Mouse (Mus musculus) cerebellum, adult 11-12 months (tissue): ENCODE results near the gene Snx12.

ENCODE experiments used
- DNase-seq: peaks from one replicate; pipeline ENCODE4 v3.0.0; 2022

Gene Snx12

DNA sequence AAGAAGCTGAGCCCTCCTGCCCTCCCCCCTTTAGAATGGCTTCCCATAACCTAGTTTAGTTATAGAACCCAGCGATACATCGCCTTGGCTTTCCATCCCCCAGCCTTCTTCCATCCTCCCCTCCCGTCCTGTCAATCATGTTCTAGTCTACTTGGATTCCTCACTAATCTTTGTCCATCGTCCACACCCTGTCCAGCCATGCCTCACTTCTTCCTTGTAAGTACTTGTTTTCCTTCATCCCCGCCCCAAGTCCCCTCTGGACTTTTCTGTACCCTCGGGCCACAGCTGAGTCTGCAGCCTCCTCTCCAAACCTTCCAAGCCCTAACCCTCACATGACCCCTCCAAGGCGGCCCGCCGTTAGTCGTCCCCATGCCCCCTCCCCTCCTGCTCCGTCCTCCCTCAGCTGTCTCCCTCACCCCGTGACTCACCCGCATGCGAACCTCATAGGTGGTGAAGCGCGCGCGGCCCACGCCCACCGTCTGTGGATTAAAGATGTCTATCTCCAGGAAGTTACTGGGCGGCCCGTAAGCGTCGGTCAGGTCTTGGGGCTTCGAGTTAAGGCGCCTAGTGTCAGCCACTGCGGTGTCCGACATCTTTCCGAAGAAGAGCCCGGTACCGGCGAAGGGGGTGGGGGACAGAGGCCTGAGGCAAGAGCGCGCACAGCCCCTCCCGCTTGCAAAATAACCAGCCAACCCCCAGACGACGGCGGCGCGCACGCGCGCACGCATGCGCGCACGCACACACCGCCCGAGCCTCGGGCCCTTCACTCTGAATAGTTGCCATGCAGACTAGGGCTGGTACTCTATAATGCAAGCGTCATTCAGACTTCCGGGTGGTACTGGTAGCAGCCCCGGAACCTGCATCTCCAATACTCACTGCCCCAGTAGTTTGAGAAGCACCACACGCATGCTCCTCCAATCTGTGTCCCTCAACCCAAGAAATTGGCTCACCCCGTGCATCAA is at the start of gene Snx12:
Gene Snx12, minus strand, starts transcription at position 730 of the 962 bp plus-strand sequence.
- DNase-seq: peak; percentile 93

DNA sequence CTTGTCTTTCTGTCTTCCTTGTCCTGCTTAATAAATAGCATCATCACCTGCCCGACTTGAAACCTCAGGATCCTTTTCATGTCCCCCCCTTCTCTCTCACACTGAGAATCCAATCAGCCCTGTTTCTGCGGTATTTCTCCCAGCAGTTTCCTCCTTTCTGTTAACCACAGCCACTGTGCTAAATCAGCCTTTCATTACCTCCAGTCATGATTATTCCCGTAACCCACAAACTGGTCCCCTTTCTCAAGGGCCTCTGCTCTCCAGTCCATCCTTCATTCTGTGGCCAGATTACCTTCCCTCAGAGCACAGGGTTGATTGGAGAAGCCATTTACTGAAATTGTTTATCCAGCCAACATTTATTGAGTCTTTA is 46.4 kb upstream of the Snx12 start, which contains the start of gene Gm20489:
Gene Gm20489, minus strand, starts transcription at position 269 of the 370 bp plus-strand sequence.
- no peak for DNase-seq

- no peak for DNase-seq
These were observed 45.8 kb upstream of the Snx12 start, which contains the start of gene Il2rg for GRCm38 (mm10) chrX:101268025-101268754. Gene Il2rg, minus strand, starts transcription at chrX:101268255.

DNA sequence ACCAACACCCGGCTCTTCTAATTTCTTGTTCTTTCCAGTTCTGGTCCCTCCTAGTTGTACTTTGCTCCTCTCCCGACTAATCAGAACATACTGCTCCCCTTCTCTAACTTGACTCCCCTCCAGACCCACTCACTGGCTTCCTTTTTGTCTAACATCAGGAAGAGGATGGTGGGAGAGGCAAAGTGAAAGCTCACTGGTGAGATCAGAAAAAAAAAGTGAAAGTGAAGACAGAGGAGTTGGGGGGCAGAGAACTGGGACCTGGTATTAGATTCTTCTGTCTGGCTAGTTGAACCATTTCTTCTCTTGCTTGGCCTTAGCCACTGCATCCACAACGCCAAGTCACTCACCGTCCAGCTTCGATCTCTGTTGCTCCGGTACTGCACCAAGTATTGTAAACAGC is 44.3 kb upstream of the Snx12 start:
- no peak for DNase-seq

GRCm38 (mm10) chrX:101263892-101264291 is 41.5 kb upstream of the Snx12 start, which contains the start of gene Gm614:
Gene Gm614, minus strand, starts transcription at chrX:101263992.
- no peak for DNase-seq

DNA sequence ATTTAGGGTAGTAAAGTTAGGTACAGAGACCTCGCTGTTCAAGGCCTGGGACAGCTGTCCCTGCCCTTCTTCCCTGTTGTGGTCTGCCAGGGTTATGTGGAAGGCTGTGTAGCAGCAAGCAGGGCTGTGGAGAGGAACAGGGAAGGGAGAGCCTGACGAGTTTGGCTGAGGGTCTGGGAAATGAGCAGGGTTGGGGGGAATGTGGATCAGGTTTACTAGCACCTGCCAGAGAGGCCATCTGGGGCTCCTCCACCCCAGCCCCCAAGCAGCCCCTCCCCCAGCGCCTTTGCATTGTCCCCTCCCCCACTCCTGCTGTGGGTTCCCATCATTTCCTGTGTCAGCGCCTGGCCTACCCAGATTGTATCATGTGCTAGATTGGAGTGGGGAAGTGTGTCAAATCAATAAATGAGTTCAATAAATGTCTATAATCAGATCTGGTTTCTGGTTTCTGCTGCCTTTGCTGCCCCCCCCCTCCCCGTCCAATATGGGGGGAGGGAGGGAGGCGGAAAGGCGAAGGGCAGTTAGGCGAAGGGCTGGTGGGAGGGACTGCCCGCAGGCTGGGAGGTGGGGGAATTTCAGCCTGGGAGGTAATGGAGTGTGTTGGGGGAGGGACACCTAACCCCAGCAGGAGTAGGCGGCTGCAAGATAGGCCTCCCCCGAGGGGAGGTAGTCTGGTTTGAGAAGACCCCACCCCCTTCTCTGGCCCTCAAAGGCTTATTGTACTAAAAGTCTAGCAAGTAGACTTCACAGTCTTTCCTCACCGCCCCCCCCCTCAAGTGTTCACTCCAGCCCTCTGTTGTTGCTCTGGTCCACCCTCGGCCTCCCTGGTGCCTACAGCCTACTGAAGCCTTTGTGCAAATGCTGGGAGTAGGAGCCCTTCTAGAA is 38.3 kb upstream of the Snx12 start:
- no peak for DNase-seq

GRCm38 (mm10) chrX:101256603-101257002 is 34.2 kb upstream of the Snx12 start:
- DNase-seq: no peak

- peak; percentile 26 for DNase-seq
These were observed 32.4 kb upstream of the Snx12 start for GRCm38 (mm10) chrX:101254740-101255139.

DNA sequence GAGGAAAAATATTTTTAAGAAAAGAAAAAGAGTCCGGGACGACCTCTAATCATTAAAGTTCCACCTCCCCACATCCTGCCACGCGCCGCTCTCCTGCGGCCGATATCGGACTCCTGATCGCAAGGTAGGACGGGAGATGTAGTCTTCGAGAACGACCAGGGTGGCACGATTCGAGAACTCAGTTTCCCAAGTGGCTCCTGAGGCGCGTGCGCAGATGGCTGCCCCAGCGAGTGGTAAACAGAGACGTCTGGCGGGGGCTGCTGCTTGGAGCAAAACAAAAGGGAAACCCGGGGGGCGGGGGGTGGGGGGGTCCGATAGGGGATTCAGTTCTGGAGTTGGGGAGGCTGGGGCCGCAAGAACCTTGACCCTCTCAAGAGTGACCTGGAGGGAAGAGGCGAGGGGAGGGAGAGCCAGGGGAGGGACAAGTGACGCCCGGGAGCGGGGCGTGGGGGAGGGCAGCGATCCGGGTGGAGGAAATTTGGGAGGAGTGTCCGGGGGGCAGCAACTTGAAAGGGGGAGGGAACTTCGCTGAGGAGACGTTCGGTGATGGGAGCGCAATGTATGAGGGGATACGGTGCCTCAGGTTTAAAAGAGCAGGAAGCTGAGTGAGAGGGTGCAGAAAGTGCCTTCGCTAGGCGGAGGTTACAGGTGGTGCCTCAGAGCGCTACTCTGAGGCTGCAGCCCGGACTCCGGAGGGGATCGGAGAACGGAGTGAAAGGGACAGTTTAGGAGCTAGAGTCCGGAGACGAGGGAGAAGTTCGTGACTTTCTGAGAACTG is 31.8 kb upstream of the Snx12 start, which contains the start of gene Foxo4:
Gene Foxo4, plus strand, starts transcription at position 577 of the 778 bp plus-strand sequence.
- peak; percentile 87 for DNase-seq

DNA sequence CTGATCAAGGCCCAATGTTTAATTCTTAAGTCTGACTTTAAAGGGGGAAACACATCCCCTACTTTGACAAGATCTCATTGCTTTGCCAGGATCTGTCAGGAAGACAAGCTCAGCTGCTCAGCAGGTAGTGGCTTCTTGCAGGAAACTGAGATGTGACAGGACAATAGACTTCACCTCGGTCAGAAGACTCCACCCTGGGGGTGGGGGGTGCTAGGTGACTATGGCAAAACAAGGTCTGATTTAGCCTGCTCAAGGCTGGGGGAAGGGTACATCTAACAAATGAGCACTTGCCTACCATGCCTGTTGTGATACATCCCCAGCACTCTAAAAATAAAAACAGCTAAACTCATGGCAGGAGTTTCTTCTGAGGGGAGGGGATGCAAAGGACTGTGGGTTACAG is 22.6 kb upstream of the Snx12 start:
- no peak for DNase-seq

DNA sequence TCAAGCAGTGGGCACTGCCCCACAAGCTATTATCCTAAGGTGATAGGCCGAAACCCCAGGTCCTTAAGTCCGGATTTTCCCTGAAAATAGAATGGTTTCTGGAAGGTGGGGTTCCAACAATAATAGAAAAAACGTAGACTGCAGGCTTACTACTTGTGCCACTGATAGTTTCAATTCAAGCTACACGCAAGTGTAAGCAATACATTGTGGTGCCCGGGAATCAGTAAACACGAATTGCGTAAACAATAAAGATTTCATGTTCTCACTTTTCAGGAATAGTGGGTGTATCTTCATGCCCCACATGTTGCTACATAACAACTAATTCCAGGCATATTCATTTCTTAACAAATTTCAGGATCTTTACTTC is 416 bp upstream of the Snx12 start:
- no peak for DNase-seq

- no peak for DNase-seq
These were observed 33.1 kb downstream of the Snx12 start for GRCm38 (mm10) chrX:101189285-101189684.

DNA sequence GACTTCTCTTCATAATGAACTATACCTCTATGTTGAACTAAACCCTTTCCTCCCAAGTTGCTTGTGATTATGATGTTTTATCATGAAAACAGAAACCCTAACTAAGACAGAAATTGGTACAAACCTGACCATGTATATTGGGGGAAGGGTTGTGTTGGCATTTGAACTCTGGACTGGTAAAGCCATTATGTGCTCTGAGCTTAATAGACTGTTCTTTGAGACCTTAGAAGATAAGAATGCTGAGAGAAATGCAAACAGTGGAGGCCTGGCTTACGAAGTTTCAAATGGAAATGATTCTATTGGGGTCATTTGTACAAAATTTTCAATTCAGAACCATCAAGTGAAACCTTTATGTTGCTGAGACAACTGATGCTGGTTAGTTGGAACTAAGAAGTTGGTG is 34.7 kb downstream of the Snx12 start:
- no peak for DNase-seq

GRCm38 (mm10) chrX:101173388-101173787 is 49.0 kb downstream of the Snx12 start:
- DNase-seq: no peak

DNA sequence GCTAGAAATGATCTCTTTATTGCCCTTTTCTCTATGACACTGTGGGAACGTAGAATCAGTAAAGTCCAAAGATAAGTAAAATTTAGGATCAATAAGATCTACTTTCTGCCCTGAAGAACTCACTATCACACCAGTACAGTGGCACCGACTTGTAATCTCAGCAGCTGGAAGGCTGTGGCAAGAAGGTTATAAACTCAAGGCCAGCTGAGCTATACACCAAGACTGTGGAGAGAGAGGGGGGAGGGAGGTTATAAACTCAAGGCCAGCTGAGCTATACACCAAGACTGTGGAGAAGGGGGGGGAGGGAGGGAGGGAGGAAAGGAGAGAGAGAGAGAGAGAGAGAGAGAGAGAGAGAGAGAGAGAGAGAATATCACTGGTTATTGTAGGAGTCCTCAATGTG is 53.9 kb downstream of the Snx12 start:
- DNase-seq: no peak

DNA sequence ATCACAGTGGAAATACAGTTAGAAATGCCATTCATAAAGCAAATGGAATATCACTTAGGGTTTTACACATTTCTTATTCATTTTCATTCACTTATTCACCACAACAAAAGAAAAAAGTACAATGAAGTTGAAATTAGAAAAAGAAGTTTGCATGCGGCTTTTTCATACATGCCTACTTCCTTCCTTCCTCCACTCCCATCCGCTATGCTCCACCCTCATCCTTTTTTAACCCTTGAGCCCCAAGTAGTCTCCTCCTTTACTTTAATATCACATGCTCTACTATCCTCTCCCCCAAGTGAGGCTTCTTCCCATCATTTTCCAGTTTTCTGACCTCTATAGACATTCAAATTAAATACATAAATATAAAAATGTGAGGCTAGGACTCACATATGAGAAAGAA is 58.6 kb downstream of the Snx12 start:
- no peak for DNase-seq

DNA sequence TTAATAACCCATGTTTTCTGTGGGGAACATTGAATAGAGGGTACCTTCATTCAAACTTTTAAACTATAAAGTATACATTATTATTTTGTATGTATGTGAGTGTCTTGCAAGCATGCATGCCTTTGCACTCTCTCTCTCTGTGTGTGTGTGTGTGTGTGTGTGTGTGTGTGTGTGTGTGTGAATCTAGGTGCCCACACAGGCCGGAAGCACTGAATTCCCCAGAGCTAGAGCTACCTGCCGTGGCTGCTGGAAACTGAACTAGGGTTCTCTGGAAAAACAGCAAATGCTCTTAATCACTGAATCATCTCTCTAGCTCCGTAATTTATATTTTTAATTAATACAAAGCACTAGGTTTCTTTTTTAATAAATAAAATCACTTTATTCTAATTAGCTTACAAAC is 59.1 kb downstream of the Snx12 start:
- DNase-seq: no peak

DNA sequence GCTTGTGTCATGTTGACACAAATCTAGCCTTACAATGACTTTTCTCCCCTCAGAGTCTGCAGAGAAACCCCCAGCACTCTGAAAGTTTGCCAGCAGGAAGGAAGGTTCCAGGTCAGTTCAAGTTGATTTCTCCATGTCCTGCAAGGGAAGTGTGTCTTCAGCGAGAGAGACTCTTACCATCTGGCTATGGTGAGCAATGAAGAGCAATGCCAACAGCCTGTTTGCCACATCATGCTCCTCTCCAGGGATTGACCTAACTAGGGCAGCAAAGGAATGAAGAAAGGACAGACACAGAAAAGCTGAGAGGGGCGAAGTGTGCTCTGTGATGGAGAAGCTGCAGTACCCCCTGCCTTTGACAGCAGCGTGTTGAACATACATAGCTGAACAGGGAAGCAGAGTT is 59.8 kb downstream of the Snx12 start:
- peak; percentile 58 for DNase-seq

GRCm38 (mm10) chrX:101157488-101157887 is 64.9 kb downstream of the Snx12 start:
- DNase-seq: no peak

DNA sequence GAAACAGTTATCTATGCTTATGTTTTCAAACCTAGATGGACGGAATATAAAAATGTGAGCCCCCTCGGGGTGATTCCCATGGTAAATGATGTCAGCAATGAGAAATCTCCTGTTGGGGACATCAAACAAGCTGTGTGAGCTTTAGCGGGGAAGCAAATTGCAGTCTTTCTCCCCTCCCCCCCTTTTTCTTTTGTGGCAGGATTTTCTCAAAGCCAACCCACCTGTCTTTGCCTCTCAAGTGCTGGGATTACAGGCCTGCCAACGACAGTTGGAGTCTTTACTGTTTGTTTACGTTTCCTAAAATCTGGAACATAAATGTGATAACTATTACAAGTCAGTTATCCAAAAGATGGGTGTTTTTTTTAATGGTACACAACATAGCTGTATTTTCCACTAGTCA is 66.0 kb downstream of the Snx12 start:
- DNase-seq: no peak

DNA sequence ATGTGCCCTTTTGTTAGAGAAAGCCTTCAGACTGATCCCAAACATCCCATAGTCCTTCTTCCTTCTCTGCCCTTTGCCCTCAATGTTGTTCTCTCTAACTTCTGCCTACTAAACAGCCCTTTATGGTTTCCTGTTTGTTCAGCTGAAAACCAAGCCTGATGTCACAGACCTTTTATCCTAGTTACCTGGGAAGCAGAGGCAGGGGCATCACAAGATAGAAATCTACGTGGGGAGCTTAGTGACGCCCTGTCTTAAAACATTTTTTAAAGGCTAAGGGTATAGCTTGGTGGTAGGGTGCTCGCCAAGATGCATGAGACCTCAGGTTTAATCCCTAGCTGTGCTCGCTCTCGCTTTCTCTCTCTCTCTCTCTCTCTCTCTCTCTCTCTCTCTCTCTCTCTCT is 74.9 kb downstream of the Snx12 start:
- DNase-seq: no peak
